Mouse (Mus musculus): Measurements from ENCODE around the gene Arhgap15. TPM values are rescaled to one million over a fixed set of nuclear protein-coding genes. Genes with fewer than 3 reads are reported as not detected.

Arhgap15 gene
- total RNA-seq, 2 experiments from 2014 or later, result 21.8 to 29.8 TPM

GRCm38 (mm10) chr2:44380225-44380624, 631.6 kb downstream of the Arhgap15 start:
- no peak for ATAC-seq (replicated peaks; ENCODE audit: low FRiP score, low TSS enrichment, poor library complexity, severe bottlenecking)

- ATAC-seq (replicated peaks; ENCODE audit: low FRiP score, low TSS enrichment, poor library complexity, severe bottlenecking), result no peak
Measured at GRCm38 (mm10) chr2:44384541-44384940, 635.9 kb downstream of the Arhgap15 start.

- ATAC-seq (replicated peaks; ENCODE audit: low FRiP score, low TSS enrichment, poor library complexity, severe bottlenecking), result no peak
Measured at GRCm38 (mm10) chr2:44389556-44389955, 640.9 kb downstream of the Arhgap15 start.

DNA sequence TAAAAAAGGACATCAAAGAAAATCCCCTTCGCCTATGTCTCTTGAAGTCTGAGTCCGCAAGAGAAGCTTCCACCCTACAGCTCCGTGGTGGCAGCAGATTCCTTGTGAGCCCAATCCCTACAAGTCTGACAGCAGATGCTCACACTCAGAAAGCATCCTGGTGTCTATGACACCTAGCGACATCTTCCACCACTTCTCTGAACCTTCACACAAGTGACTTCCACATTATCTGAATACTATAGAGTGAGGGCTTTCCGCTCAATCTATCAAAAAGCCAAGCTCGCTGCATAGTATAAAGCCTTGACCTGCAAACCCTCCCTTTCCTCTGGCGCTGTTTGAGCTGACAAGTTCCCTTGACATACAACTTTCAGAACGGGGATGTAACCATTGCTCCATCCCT, 645.2 kb downstream of the Arhgap15 start:
- no peak for ATAC-seq (replicated peaks; ENCODE audit: low FRiP score, low TSS enrichment, poor library complexity, severe bottlenecking)

DNA sequence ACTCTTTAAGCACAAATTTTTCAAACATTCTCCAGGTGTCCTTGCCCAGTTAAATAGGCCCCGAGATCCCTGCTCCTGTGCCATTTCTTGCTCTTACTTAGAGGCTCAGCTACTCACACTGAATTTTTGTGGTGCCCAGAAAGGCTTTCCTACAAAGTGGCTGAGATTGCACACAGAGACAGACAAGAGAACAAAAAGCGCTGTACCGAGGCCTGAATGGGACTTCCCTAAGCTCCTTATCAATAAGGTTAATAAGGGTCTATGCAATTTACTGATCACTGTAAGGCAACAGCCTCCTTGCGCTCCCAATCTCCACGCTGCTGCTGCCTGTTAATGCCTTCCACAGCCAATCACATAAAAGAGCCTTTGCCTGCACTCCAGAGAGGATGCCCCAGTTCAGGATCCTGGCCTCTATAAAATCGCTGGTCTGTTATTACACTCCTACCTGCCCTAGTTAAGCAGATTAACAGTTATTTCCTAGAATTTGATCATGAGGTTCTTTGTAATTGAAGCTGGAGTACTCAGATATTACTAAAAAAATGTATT, 646.4 kb downstream of the Arhgap15 start:
- no peak for ATAC-seq (replicated peaks; ENCODE audit: low FRiP score, low TSS enrichment, poor library complexity, severe bottlenecking)

GRCm38 (mm10) chr2:44395577-44395976, 647.0 kb downstream of the Arhgap15 start:
- no peak for ATAC-seq (replicated peaks; ENCODE audit: low FRiP score, low TSS enrichment, poor library complexity, severe bottlenecking)

DNA sequence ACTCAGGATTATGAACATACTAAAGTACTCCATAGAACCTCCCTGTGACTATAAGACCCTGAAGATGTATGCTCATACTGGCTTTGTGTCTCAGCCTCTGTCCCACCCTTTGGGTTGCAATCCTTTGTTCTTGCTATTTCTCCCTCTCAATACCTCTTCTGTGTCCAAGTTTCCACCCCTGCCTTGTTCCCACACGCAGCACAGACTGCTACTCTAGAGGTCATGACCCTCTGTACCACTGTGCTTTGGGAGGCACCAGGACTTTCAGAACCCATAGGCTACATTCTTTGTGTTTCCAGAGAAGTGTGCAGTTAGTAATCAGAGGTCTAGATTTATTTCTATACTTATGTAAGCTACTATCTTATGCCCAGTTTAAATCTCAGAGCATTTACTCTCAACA, 648.6 kb downstream of the Arhgap15 start:
- no peak for ATAC-seq (replicated peaks; ENCODE audit: low FRiP score, low TSS enrichment, poor library complexity, severe bottlenecking)

GRCm38 (mm10) chr2:44397735-44398337, 649.2 kb downstream of the Arhgap15 start:
- ATAC-seq (replicated peaks; ENCODE audit: low FRiP score, low TSS enrichment, poor library complexity, severe bottlenecking), result no peak

DNA sequence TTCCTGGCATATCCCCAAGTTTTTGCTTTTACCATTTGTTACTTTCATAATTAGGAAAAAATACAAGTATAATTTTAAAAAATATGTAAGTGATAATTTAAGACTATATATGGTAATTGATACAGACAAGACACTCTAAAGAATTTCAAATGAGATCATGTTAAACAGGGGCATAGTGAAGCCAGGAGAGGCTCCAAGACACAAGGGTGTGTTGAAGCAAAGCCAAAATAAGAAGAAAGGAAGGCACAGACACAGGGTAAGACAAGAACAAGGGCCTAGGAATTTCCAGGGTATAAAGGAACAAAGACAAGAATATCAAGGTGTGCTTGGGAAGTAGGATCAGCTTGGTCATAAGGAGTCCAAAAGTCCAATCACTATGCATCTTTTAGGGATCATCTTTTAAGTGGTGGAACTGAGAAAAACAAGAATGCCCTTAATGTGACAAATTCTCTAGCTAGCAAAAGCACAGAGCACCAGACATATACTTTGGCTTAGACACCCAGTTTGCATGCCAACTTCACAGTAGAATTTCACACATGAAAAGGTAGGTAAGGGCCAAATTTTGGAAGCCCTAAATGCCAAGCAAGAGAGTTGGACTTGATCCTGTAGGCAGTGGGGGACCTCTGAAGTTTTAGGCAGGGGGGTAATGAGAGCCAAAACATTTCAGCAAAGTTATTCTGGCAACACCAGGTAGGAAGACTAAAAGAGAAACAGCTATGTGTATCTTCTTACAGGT, 650.7 kb downstream of the Arhgap15 start:
- ATAC-seq (replicated peaks; ENCODE audit: low FRiP score, low TSS enrichment, poor library complexity, severe bottlenecking), result no peak

GRCm38 (mm10) chr2:44401704-44402422, 653.2 kb downstream of the Arhgap15 start:
- ATAC-seq (replicated peaks; ENCODE audit: low FRiP score, low TSS enrichment, poor library complexity, severe bottlenecking), result no peak

- no peak for ATAC-seq (replicated peaks; ENCODE audit: low FRiP score, low TSS enrichment, poor library complexity, severe bottlenecking)
Measured at GRCm38 (mm10) chr2:44411660-44412059, 663.0 kb downstream of the Arhgap15 start.

GRCm38 (mm10) chr2:44416331-44416730, 667.7 kb downstream of the Arhgap15 start:
- ATAC-seq (replicated peaks; ENCODE audit: low FRiP score, low TSS enrichment, poor library complexity, severe bottlenecking), result no peak

DNA sequence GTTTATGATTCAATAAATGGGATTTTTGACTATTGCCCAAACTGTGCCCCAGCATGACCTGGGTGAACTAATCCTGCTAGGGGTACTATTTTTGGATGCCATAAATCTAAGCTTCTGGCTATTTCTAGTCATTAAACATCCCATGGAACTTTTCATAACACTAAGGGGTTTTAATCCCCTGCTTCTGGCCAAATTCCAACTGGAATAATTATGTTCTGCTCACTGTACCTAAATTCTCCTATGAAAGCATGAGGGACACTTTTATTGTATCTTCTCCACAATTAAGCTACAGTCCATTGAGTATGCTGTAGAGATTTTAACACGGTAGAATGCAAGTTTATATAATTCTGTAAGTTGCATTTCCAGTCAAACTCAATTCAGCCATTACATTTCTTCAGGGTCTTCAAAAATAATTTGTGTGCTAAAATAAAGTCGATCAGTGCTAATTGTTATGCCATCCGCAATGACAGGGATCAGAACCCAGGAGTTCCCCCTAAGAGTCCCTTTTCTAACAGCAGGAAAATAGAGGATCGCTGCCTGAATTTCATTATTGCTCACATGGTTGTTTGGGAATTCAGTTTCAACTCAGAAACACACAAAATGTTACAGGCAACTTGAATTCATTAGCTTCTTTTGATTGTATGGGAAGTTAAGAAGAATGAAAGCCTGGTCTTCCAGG, 671.1 kb downstream of the Arhgap15 start:
- no peak for ATAC-seq (replicated peaks; ENCODE audit: low FRiP score, low TSS enrichment, poor library complexity, severe bottlenecking)

- no peak for ATAC-seq (replicated peaks; ENCODE audit: low FRiP score, low TSS enrichment, poor library complexity, severe bottlenecking)
Measured at GRCm38 (mm10) chr2:44430521-44430920, 681.9 kb downstream of the Arhgap15 start.

GRCm38 (mm10) chr2:44436652-44437051, 688.0 kb downstream of the Arhgap15 start:
- ATAC-seq (replicated peaks; ENCODE audit: low FRiP score, low TSS enrichment, poor library complexity, severe bottlenecking), result no peak

DNA sequence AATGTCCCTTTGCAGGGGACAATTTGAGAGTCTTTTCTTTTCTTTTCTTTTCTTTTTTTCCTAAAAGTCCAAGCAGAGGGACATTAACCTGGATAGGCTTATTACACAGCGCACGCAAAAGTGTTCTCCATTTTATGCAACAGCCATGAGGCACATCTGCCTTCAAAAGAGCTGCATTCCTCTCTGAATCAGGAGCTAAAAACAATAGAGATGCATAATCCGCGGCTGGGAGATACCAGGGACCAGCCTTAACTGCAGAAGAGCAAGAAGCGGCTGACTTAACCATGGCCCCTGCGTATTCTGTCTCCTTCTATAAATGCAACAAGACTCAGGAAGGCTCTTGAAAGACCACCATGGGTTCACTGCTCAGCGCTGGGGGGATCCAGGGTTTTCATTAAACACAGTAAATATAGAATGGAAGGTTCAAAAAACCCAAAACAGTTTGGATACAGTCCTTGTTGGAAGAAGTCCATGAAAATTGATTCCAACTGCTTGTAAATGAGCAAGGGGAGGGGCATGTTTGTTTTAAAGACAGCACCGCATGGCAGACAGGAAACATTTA, 689.0 kb downstream of the Arhgap15 start:
- no peak for ATAC-seq (replicated peaks; ENCODE audit: low FRiP score, low TSS enrichment, poor library complexity, severe bottlenecking)

- no peak for ATAC-seq (replicated peaks; ENCODE audit: low FRiP score, low TSS enrichment, poor library complexity, severe bottlenecking)
Measured at GRCm38 (mm10) chr2:44438070-44438469, 689.4 kb downstream of the Arhgap15 start.

DNA sequence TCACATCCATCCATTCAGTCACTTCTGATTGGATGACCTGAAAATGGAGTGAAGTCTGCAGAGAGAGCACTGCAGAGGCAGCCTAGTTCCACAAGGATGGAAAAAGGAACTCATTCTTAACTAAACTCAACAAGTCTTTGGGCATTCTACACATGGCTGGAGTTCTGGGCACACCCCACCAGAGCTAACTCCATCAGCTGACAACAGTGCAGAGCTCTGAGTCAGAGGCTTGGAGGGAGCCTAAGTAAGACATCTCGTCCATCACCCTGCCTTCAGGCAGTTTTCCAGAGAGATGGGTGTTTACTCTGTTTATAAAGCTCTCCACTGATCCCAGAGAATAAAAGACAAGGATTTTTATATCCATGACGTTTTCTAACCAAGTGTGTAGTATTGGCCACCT, 696.3 kb downstream of the Arhgap15 start:
- ATAC-seq (replicated peaks; ENCODE audit: low FRiP score, low TSS enrichment, poor library complexity, severe bottlenecking), result no peak
